Mouse (Mus musculus) hindbrain, embryonic 14.5 days (tissue): ENCODE data around the gene 4930404H24Rik. TPM values are rescaled to one million over a fixed set of nuclear protein-coding genes. Genes with fewer than 3 reads are reported as not detected.

ENCODE experiments used
- ATAC-seq: fragments of 200-750 bp; cut with Nextera tagmentation; 2 replicates; pipeline ENCODE4 v1.8.0; 2017; ENCODE audit warnings: moderate number of reproducible peaks, mild to moderate bottlenecking, moderate TSS enrichment, moderate library complexity; ENCODE audit not compliant: low FRiP score
- DNase-seq: peaks from one replicate; pipeline ENCODE4 v3.0.0-alpha.2; 2015; ENCODE audit warnings: low spot score
- H3K27ac ChIP-seq: fragments of 300-500 bp; sonication (generic); 2 replicates; pipeline ENCODE4 v1.5.1; 2014; ENCODE audit warnings: mild to moderate bottlenecking, moderate library complexity
- H3K27me3 ChIP-seq: fragments of 300-500 bp; sonication (generic); 2 replicates; pipeline ENCODE4 v1.6.1; 2014; ENCODE audit warnings: mild to moderate bottlenecking, low read length, mixed read lengths; ENCODE audit not compliant: control insufficient read depth, insufficient read depth
- H3K36me3 ChIP-seq: fragments of 300-500 bp; sonication (generic); replicated peaks from 2 replicates; pipeline ENCODE4 v1.6.1; 2014; ENCODE audit not compliant: control insufficient read depth, insufficient read depth
- H3K4me1 ChIP-seq: fragments of 300-500 bp; sonication (generic); replicated peaks from 2 replicates; pipeline ENCODE4 v1.6.1; 2014; ENCODE audit warnings: antibody characterized with exemption, low read length, mixed read lengths; ENCODE audit not compliant: control insufficient read depth, insufficient read depth
- H3K4me2 ChIP-seq: fragments of 300-500 bp; sonication (generic); replicated peaks from 2 replicates; pipeline ENCODE4 v1.6.1; 2014; ENCODE audit warnings: mild to moderate bottlenecking, moderate library complexity
- H3K4me3 ChIP-seq: fragments of 300-500 bp; sonication (generic); replicated peaks from 2 replicates; pipeline ENCODE4 v1.5.1; 2014; ENCODE audit warnings: mild to moderate bottlenecking, low read length
- H3K9ac ChIP-seq: fragments of 300-500 bp; sonication (generic); 2 replicates; pipeline ENCODE4 v1.6.1; 2014
- H3K9me3 ChIP-seq: fragments of 300-500 bp; sonication (generic); 2 replicates; pipeline ENCODE4 v1.6.1; 2016; ENCODE audit warnings: low read length; ENCODE audit not compliant: control insufficient read depth
- WGBS: fragments of 180-500 bp; shearing (Covaris S2); extraction: QIAGEN DNeasy Blood & Tissue Kit; methylation state at CpG from one replicate; pipeline ENCODE4 v1.1.7; 2014; 5-methylcytosine and 5-hydroxymethylcytosine counted together
- polyA plus RNA-seq: library from polyadenylated mRNA; unstranded; fragments of >200 nt; fragmentation: Nextera tagmentation; extraction: Ambion mirVana; gene quantifications from 2 replicates; pipeline ENCODE4 v1.2.1, GENCODE M21; 2014

The 4930404H24Rik gene
- polyA plus RNA-seq, 1 experiment from 2014 or later, result not detected

DNA sequence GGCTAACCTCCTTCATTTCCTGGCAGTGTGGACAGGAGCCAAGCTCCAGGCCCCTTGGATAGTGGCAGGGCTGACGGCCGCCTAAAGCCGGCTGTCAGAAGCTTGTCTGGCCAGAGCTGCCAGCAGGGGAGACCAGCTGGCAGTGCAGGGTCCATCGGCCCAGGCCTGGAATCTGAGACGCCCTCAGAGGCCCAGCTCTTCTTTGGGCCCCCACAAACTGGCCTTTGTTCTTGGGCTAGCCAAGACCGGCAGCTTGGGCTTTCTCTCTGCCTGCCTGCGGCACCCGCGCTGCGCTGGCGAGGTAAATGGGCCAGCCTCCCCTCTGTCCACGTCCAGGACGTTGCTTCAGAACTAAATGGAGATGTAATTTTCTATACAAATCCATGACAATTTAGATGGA, 4.3 kb downstream of the 4930404H24Rik start:
- Histone ChIP-seq H3K36me3 (no peaks in the 10 kb centered on the region), H3K27me3 (no peaks in the 10 kb centered on the region), H3K4me1 (peaks cover 49% of the 10 kb centered on the region), H3K9ac (no peak overlapping the region), H3K4me3 (no peak overlapping the region), H3K9me3 (no peaks in the 10 kb centered on the region), H3K4me2 (no peak overlapping the region), H3K27ac (peak overlapping the region; percentile 60; the same call in 1 of the 2 replicates)
- no peak for DNase-seq
- peak; percentile 15; the same call in 1 of the 2 replicates for ATAC-seq
- WGBS, result 12% methylated on average over 13 of the region's 13 CpGs

DNA sequence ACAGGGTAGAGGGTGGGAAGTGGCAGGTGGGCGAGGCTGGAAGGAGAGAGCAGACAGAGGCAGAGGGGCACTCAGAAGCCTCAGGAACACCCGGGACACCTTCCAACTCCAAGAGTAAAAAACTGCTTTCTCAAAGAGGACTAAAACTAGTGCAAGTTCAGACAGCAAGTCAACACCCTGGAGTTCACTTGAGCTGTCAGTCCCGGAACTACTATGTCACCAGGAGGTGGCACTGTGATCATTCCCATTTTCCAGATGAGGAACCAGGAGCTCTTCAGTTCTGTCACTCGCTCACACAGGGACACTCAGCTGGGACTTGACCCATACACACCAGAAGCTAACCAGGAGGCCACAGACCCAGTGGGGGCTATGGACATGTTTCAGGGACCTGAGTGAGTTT, 6.6 kb downstream of the 4930404H24Rik start:
- no peak overlapping the region for H3K9ac ChIP-seq
- peaks cover 33% of the 10 kb centered on the region for H3K4me1 ChIP-seq
- H3K4me3 ChIP-seq, result no peak overlapping the region
- 56% methylated on average over 4 of the region's 4 CpGs for WGBS
- H3K9me3 ChIP-seq, result no peaks in the 10 kb centered on the region
- no peaks in the 10 kb centered on the region for H3K36me3 ChIP-seq
- H3K4me2 ChIP-seq, result no peak overlapping the region
- no peak overlapping the region for H3K27ac ChIP-seq
- ATAC-seq, result no peak
- H3K27me3 ChIP-seq, result no peaks in the 10 kb centered on the region
- DNase-seq, result no peak

DNA sequence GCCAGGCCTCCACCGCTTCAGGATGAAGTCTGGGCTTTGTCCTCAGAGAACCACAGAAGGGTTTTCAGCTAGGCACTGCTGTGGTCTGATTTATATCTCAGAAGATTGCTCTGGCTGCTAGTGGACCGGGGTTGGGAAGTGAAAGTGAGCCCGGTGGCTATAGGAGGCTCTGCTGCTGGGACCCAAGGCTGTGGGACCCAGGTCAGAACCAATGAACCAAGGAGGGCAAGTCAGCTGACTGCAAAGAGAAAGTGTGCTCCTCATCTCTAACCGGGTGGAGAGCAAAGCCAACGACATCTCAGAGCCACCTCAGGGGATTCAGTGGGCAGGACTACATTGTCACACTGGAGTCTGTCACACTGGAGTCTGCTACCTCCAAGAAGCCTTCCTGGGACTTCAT, 13.8 kb downstream of the 4930404H24Rik start:
- no peak for DNase-seq
- no peak overlapping the region for H3K9ac ChIP-seq

DNA sequence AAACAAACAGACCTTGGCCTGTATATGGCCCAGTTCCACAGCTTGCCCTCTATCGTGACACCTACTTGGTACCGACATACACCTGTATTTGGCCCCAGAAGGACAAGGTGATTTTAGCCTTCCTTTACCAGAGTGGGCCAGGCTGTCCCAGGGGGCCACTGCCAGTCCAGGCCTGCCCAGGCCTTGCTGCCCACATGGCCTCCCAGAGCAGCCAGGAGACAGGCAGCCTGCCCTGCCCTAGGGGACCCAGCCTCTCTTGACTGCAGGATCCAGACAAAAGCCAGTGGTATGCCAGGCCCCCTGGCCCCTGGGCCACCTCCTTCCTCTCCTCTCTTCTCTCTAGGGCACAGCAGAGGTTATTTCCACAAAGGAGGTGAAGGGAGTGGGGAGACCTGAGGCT, 15.4 kb downstream of the 4930404H24Rik start:
- H3K9ac ChIP-seq, result no peak overlapping the region
- H3K4me2 ChIP-seq, result no peak overlapping the region
- H3K36me3 ChIP-seq, result no peaks in the 10 kb centered on the region
- ATAC-seq (no peak), DNase-seq (no peak)
- H3K4me1 ChIP-seq, result peaks cover 38% of the 10 kb centered on the region
- H3K9me3 ChIP-seq, result no peaks in the 10 kb centered on the region
- H3K4me3 ChIP-seq, result no peak overlapping the region
- H3K27ac ChIP-seq, result no peak overlapping the region
- H3K27me3 ChIP-seq, result no peaks in the 10 kb centered on the region
- 100% methylated on average over 2 of the region's 2 CpGs for WGBS

More for the DNA sequence above, 13.8 kb downstream of the 4930404H24Rik start:
- H3K4me3 ChIP-seq, result no peak overlapping the region
- H3K4me1 ChIP-seq, result peaks cover 25% of the 10 kb centered on the region
- H3K27ac ChIP-seq, result no peak overlapping the region
- ATAC-seq, result no peak
- H3K36me3 ChIP-seq, result no peaks in the 10 kb centered on the region
- no peak overlapping the region for H3K4me2 ChIP-seq
- H3K27me3 ChIP-seq, result no peaks in the 10 kb centered on the region
- 89% methylated on average over 5 of the region's 5 CpGs for WGBS
- no peaks in the 10 kb centered on the region for H3K9me3 ChIP-seq

DNA sequence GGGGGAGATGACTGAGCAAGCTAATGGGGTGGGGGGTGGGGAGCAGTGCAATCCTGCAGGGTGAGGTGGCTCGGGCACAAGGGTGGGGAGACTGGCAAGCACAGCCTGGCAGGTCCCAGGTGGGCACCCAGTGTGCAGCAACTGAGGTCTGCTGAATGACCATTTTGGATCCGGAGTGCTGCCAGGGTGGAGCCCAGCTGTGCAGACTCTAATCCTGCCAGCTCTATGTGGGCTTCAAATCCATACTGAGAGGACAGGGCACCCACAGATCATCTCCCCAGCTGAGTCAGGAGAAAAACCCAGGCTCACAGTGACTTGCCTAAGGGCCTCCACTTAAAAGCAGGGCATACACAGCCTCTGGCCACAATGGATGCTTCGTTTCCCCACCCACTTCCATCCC, 15.8 kb downstream of the 4930404H24Rik start:
- Histone ChIP-seq H3K9me3 (no peaks in the 10 kb centered on the region), H3K4me1 (peaks cover 38% of the 10 kb centered on the region), H3K36me3 (no peaks in the 10 kb centered on the region), H3K4me2 (no peak overlapping the region), H3K27me3 (no peaks in the 10 kb centered on the region), H3K4me3 (no peak overlapping the region), H3K27ac (no peak overlapping the region), H3K9ac (no peak overlapping the region)
- no peak for DNase-seq
- WGBS, result 67% methylated on average over 3 of the region's 3 CpGs
- 0 out of 2 replicates have a peak, but pooled peaks have one; percentile 13 for ATAC-seq

DNA sequence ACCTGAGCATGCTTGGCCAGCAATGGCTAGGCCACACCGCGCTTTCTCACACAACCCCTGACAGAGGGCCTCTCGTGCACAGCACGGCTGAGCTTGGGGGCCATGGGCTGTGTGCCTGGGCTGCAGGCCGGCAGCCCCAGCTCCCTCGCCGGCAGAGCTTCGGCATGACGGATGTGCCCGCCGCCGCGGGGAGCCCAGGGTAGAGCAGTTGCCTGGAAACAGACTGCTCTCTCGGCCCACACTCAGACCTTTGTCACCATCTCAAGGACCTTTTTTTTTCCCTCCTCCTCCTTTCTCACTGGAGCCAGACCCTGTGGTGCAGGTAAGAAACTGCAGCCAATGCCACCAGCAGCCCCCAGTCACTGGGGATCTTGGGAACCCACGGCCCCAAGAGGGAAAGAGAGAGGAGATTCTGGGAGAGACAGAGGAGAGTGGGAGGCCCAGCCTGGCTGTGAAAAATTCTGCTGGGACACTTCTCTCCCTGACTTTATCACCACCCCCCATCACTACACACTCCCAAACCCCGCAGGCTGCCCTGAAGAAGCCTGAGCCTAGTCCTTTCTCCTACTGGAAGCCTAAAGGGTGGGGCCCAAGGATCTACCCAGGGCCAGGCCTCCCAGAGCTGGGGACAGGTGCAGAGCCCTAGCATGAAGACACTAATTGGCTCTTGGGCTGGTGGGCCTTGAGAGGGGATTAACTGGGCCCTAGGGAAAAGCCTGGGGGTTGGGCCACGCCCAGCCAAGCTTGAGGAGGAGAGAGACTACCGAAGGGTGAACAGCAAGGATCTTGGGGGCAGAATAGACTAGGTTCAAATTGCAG, 16.8 kb downstream of the 4930404H24Rik start:
- peak overlapping the region; percentile 82 for H3K27ac ChIP-seq
- DNase-seq (no peak), ATAC-seq (peak; percentile 69)
- peak overlapping the region; percentile 29; the same call in 1 of the 2 replicates for H3K9ac ChIP-seq
- H3K36me3 ChIP-seq, result no peaks in the 10 kb centered on the region
- 8% methylated on average over 18 of the region's 18 CpGs for WGBS
- no peaks in the 10 kb centered on the region for H3K27me3 ChIP-seq
- peaks cover 38% of the 10 kb centered on the region for H3K4me1 ChIP-seq
- H3K4me2 ChIP-seq, result peak overlapping the region; percentile 19
- H3K4me3 ChIP-seq, result no peak overlapping the region
- H3K9me3 ChIP-seq, result no peaks in the 10 kb centered on the region

DNA sequence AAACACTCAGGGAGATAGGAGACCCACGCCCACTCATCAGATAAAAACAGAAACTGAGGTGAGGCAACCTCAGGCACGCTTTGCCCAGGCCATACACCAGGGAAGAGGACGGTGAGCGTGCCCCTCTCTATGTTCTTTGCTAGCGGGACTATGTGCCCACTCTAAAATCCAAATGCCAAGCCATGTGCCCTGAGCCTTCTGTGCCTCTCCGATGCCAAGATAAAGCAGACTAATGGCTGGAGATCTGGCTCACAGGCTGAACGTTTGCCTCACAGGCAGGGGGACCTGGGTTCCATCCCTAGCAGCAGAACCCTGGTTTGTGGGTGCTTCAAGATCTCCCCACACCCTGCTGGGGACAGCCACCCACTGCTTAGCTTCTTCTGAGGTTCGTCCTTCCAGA, 17.5 kb downstream of the 4930404H24Rik start:
- peaks cover 38% of the 10 kb centered on the region for H3K4me1 ChIP-seq
- no peak overlapping the region for H3K4me2 ChIP-seq
- H3K36me3 ChIP-seq, result no peaks in the 10 kb centered on the region
- H3K9ac ChIP-seq, result no peak overlapping the region; the same call in 1 of the 2 replicates
- peak overlapping the region; percentile 82; the same call in 1 of the 2 replicates for H3K27ac ChIP-seq
- H3K4me3 ChIP-seq, result no peak overlapping the region
- H3K9me3 ChIP-seq, result no peaks in the 10 kb centered on the region
- no peak for ATAC-seq
- no peak for DNase-seq
- whole genome bisulfite sequencing, result 77% methylated on average over 8 of the region's 8 CpGs
- H3K27me3 ChIP-seq, result no peaks in the 10 kb centered on the region

DNA sequence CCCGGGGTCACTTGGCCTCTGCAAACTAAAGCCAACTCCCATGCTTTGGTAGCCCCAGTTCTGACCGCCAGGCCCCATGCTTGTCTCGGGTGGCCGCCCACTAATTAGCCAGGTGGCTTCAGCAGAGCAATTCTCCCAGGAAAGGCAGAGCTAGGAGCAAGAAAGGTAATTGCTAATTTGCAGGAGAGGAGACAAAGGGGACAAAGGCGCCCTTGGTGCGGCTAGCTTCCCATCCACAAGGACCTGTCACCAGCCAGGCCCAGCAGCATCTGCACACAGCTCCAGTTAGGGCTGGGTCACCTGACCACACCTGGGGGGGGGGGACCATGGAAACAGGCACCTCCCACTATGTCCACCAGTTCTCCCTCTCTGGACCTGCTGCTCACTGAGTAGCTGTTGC, 19.0 kb downstream of the 4930404H24Rik start:
- DNase-seq (no peak), ATAC-seq (no peak)
- Histone ChIP-seq H3K4me1 (peaks cover 38% of the 10 kb centered on the region), H3K27me3 (no peaks in the 10 kb centered on the region), H3K9me3 (no peaks in the 10 kb centered on the region), H3K36me3 (no peaks in the 10 kb centered on the region), H3K27ac (peak overlapping the region; percentile 3; the same call in 1 of the 2 replicates), H3K9ac (no peak overlapping the region), H3K4me3 (no peak overlapping the region), H3K4me2 (no peak overlapping the region)
- WGBS, result 54% methylated on average over 6 of the region's 6 CpGs

DNA sequence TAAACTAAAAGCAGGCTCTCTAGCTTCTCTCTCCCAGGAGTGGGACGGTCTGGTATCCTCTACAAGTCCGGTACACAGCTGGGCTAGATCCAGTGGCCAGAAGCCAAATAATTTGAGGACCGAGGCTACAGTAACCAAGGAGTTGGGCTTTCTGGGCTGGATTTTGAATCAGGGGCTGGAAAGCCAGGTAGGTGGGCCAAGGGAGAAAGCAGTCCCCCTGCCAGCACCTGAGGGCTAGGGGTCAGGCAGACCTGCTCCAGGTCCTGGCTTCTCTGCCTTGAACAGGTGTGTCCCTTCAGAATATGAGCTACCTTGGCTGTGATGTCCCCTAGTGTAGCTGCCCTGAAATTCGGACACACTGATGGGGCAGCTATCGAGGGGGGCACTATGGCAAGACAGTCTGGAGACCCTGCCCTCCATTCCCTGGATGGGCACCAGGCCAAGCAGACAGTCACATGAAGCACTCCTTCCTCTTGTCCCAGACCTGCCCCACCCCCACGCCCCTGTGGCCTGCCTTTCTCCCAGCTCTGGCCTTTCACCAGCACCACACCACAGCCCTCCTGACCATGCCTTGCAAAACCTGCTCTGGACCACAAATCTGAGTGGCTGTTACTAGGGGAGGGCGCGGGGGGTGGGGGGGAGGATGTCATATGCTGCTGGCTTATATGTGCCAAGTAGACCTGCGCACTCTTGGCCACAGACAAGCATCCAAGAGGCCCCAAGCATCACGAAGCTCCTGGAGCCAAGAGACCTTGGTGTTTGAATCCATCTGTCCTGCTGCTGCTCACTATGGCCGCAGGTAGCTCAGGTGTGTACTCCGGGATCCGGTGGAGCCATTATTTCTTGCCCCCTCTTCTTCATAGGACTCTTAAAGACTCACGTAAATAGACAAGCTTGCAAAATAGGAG, 20.1 kb downstream of the 4930404H24Rik start:
- ATAC-seq, result no peak
- WGBS, result 79% methylated on average over 14 of the region's 14 CpGs
- H3K9ac ChIP-seq, result no peak overlapping the region
- DNase-seq, result no peak
- no peaks in the 10 kb centered on the region for H3K9me3 ChIP-seq
- H3K4me2 ChIP-seq, result no peak overlapping the region
- H3K27ac ChIP-seq, result no peak overlapping the region; the same call in 1 of the 2 replicates
- H3K27me3 ChIP-seq, result no peaks in the 10 kb centered on the region
- H3K4me1 ChIP-seq, result peaks cover 38% of the 10 kb centered on the region
- no peak overlapping the region for H3K4me3 ChIP-seq
- H3K36me3 ChIP-seq, result no peaks in the 10 kb centered on the region
